Mouse (Mus musculus) midbrain, postnatal 0 days (tissue): Measurements from ENCODE around the gene Ctbs. TPM values are rescaled to one million over a fixed set of nuclear protein-coding genes. Genes with fewer than 3 reads are reported as not detected.

Source experiments
- ATAC-seq: fragments of 200-750 bp; cut with Nextera tagmentation; 2 replicates; pipeline ENCODE4 v1.8.0; 2017; ENCODE audit warnings: moderate number of reproducible peaks, mild to moderate bottlenecking, moderate TSS enrichment, moderate library complexity; ENCODE audit not compliant: low FRiP score
- DNase-seq: peaks from one replicate; pipeline ENCODE4 v3.0.0-alpha.2; 2015; ENCODE audit warnings: low spot score
- H3K27ac ChIP-seq: fragments of 300-500 bp; sonication (generic); 2 replicates; pipeline ENCODE4 v1.5.1; 2014; ENCODE audit warnings: low read depth, mild to moderate bottlenecking, low read length, mixed read lengths
- H3K27me3 ChIP-seq: fragments of 300-500 bp; sonication (generic); 2 replicates; pipeline ENCODE4 v1.6.1; 2014; ENCODE audit warnings: low read length, control low read depth, mixed read lengths; ENCODE audit not compliant: insufficient read depth
- H3K36me3 ChIP-seq: fragments of 300-500 bp; sonication (generic); 2 replicates; pipeline ENCODE4 v1.6.1; 2014; ENCODE audit warnings: low read length, control low read depth, mixed read lengths; ENCODE audit not compliant: insufficient read depth
- H3K4me1 ChIP-seq: fragments of 300-500 bp; sonication (generic); 2 replicates; pipeline ENCODE4 v1.6.1; 2014; ENCODE audit warnings: mild to moderate bottlenecking, control low read depth, antibody characterized with exemption, low read length, mixed read lengths; ENCODE audit not compliant: insufficient read depth
- H3K4me2 ChIP-seq: fragments of 300-500 bp; sonication (generic); 2 replicates; pipeline ENCODE4 v1.6.1; 2014; ENCODE audit warnings: low read depth, mild to moderate bottlenecking, low read length, mixed read lengths; ENCODE audit not compliant: poor library complexity, severe bottlenecking
- H3K4me3 ChIP-seq: fragments of 300-500 bp; sonication (generic); 2 replicates; pipeline ENCODE4 v1.5.1; 2014; ENCODE audit warnings: low read depth, mild to moderate bottlenecking, low read length, moderate library complexity
- H3K9ac ChIP-seq: fragments of 300-500 bp; sonication (generic); replicated peaks from 2 replicates; pipeline ENCODE4 v1.6.1; 2014; ENCODE audit warnings: mild to moderate bottlenecking, low read length, moderate library complexity, mixed read lengths; ENCODE audit not compliant: poor library complexity, severe bottlenecking
- H3K9me3 ChIP-seq: fragments of 300-500 bp; sonication (generic); 2 replicates; pipeline ENCODE4 v1.6.1; 2016; ENCODE audit warnings: low read length, control low read depth
- CTCF ChIP-seq: IDR thresholded peaks from 2 replicates; pipeline ENCODE4 v1.5.1; 2016; ENCODE audit warnings: antibody characterized with exemption, mild to moderate bottlenecking
- WGBS: fragments of 180-500 bp; shearing (Covaris S2); extraction: QIAGEN DNeasy Blood & Tissue Kit; methylation state at CpG from one replicate; pipeline ENCODE4 v1.1.7; 2014; 5-methylcytosine and 5-hydroxymethylcytosine counted together
- polyA plus RNA-seq: library from polyadenylated mRNA; unstranded; fragments of >200 nt; fragmentation: Nextera tagmentation; extraction: Ambion mirVana; gene quantifications from 2 replicates; pipeline ENCODE4 v1.2.1, GENCODE M21; 2015
- total RNA-seq: library from RNA; depleted of rRNA; stranded (reverse); fragments of >200 nt; gene quantifications from 2 replicates; pipeline ENCODE4 v1.2.3, GENCODE M21; 2014

Ctbs gene
- total and polyA plus RNA-seq, 2 experiments from 2014 or later: 4.7 to 6.3 TPM

- H3K4me2 ChIP-seq: no peak overlapping the region
- ATAC-seq (no peak), DNase-seq (no peak)
- 92% methylated on average over 12 of the region's 12 CpGs for whole genome bisulfite sequencing
- H3K9ac ChIP-seq: no peak overlapping the region
- no peak overlapping the region for H3K4me3 ChIP-seq
- no peaks in the 10 kb centered on the region for H3K27me3 ChIP-seq
- H3K4me1 ChIP-seq: no peaks in the 10 kb centered on the region
- no peak overlapping the region for H3K27ac ChIP-seq
- H3K9me3 ChIP-seq: no peaks in the 10 kb centered on the region
- H3K36me3 ChIP-seq: peaks cover 14% of the 10 kb centered on the region
- no peak for TF ChIP-seq CTCF
These were observed 35.0 kb upstream of the Ctbs start for GRCm38 (mm10) chr3:146414555-146414954.

- no peak for DNase-seq
- Histone ChIP-seq H3K36me3 (peaks cover 24% of the 10 kb centered on the region), H3K9me3 (no peaks in the 10 kb centered on the region), H3K27me3 (no peaks in the 10 kb centered on the region), H3K4me3 (no peak overlapping the region), H3K9ac (no peak overlapping the region), H3K27ac (no peak overlapping the region), H3K4me2 (no peak overlapping the region), H3K4me1 (no peaks in the 10 kb centered on the region)
- no peak for TF ChIP-seq CTCF
- 97% methylated on average over 8 of the region's 8 CpGs for WGBS
- ATAC-seq: no peak
These were observed 31.7 kb upstream of the Ctbs start for GRCm38 (mm10) chr3:146417873-146418272.

GRCm38 (mm10) chr3:146418901-146419300, 30.7 kb upstream of the Ctbs start:
- H3K4me2 ChIP-seq: no peak overlapping the region
- WGBS: 95% methylated on average over 7 of the region's 7 CpGs
- no peak for DNase-seq
- H3K4me3 ChIP-seq: no peak overlapping the region
- H3K27ac ChIP-seq: no peak overlapping the region
- no peak overlapping the region for H3K9ac ChIP-seq
- TF ChIP-seq CTCF: no peak
- H3K27me3 ChIP-seq: no peaks in the 10 kb centered on the region
- no peaks in the 10 kb centered on the region for H3K4me1 ChIP-seq
- H3K9me3 ChIP-seq: no peaks in the 10 kb centered on the region
- no peak for ATAC-seq
- H3K36me3 ChIP-seq: peaks cover 28% of the 10 kb centered on the region

- Histone ChIP-seq H3K4me3 (no peak overlapping the region), H3K27ac (no peak overlapping the region), H3K9ac (no peak overlapping the region), H3K4me2 (no peak overlapping the region), H3K9me3 (no peaks in the 10 kb centered on the region), H3K4me1 (no peaks in the 10 kb centered on the region), H3K27me3 (no peaks in the 10 kb centered on the region), H3K36me3 (peaks cover 29% of the 10 kb centered on the region)
- DNase-seq (no peak), ATAC-seq (no peak)
- WGBS: 87% methylated on average over 9 of the region's 9 CpGs
- TF ChIP-seq CTCF: no peak
These were observed 30.1 kb upstream of the Ctbs start for GRCm38 (mm10) chr3:146419534-146419933.

- Histone ChIP-seq H3K4me1 (no peaks in the 10 kb centered on the region), H3K4me2 (no peak overlapping the region), H3K9ac (no peak overlapping the region), H3K4me3 (no peak overlapping the region), H3K36me3 (peaks cover 31% of the 10 kb centered on the region), H3K9me3 (no peaks in the 10 kb centered on the region), H3K27me3 (no peaks in the 10 kb centered on the region), H3K27ac (no peak overlapping the region)
- ATAC-seq: no peak
- TF ChIP-seq CTCF: no peak
- DNase-seq: no peak
- WGBS: 93% methylated on average over 15 of the region's 15 CpGs
These were observed 29.5 kb upstream of the Ctbs start for GRCm38 (mm10) chr3:146419992-146420537.

GRCm38 (mm10) chr3:146421787-146422186, 27.8 kb upstream of the Ctbs start:
- Histone ChIP-seq H3K27me3 (no peaks in the 10 kb centered on the region), H3K4me2 (no peak overlapping the region), H3K36me3 (peaks cover 35% of the 10 kb centered on the region), H3K27ac (no peak overlapping the region), H3K9me3 (no peaks in the 10 kb centered on the region), H3K4me1 (no peaks in the 10 kb centered on the region), H3K4me3 (no peak overlapping the region), H3K9ac (no peak overlapping the region)
- ATAC-seq (no peak), DNase-seq (no peak)
- TF ChIP-seq CTCF: no peak
- 59% methylated on average over 8 of the region's 8 CpGs for WGBS
